Mouse (Mus musculus) MEL (cell line): ENCODE data around the gene Rgs8.

ENCODE experiments used
- CHD2 ChIP-seq: IDR thresholded peaks from 2 replicates; pipeline ENCODE4 v1.6.1; 2011; ENCODE audit warnings: low read length, improper control_type of control experiment
- CTCF ChIP-seq, 3 experiments: IDR thresholded peaks in 2 of 3; conservative IDR thresholded peaks in 1 of 3; 2 replicates each; pipeline ENCODE4 v1.5.1; 2011 to 2012; ENCODE audit warnings: low read length in 3 of 3, low read depth in 2 of 3, mild to moderate bottlenecking in 2 of 3, improper control_type of control experiment in 1 of 3, inconsistent platforms in 1 of 3, mixed read lengths in 1 of 3, moderate library complexity in 1 of 3; ENCODE audit not compliant: control insufficient read depth in 1 of 3, insufficient read depth in 1 of 3, poor library complexity in 1 of 3, severe bottlenecking in 1 of 3
- ELF1 ChIP-seq: IDR thresholded peaks from 2 replicates; pipeline ENCODE4 v1.6.1; 2014; ENCODE audit warnings: low read depth, mild to moderate bottlenecking, inconsistent platforms, low read length, improper control_type of control experiment, moderate library complexity
- EP300 ChIP-seq, 2 experiments: IDR thresholded peaks; 2 replicates each; pipeline ENCODE4 v1.6.1; 2011; ENCODE audit warnings: improper control_type of control experiment in 2 of 2, low read length in 2 of 2, low read depth in 1 of 2, mild to moderate bottlenecking in 1 of 2
- HCFC1 ChIP-seq: IDR thresholded peaks from 2 replicates; pipeline ENCODE4 v1.6.1; 2012; ENCODE audit warnings: low read depth, mild to moderate bottlenecking, inconsistent platforms, low read length, improper control_type of control experiment, moderate library complexity
- KAT2A ChIP-seq: conservative IDR thresholded peaks from 2 replicates; pipeline ENCODE4 v1.6.1; 2012; ENCODE audit warnings: low read depth, low read length, improper control_type of control experiment, inconsistent platforms
- MYB ChIP-seq: IDR thresholded peaks from 2 replicates; pipeline ENCODE4 v1.6.1; 2011; ENCODE audit warnings: mild to moderate bottlenecking, low read depth, low read length, improper control_type of control experiment
- MYC ChIP-seq: IDR thresholded peaks from 2 replicates; pipeline ENCODE4 v1.6.1; 2011; ENCODE audit warnings: low read depth, mild to moderate bottlenecking, low read length, improper control_type of control experiment, moderate library complexity
- POLR2A ChIP-seq, 2 experiments: IDR thresholded peaks; 2 replicates each; pipeline ENCODE4 v1.6.1; 2011 to 2012; ENCODE audit warnings: low read length in 2 of 2, mild to moderate bottlenecking in 2 of 2, control low read depth in 1 of 2, improper control_type of control experiment in 1 of 2, low read depth in 1 of 2, moderate library complexity in 1 of 2; ENCODE audit not compliant: control insufficient read depth in 1 of 2, insufficient read depth in 1 of 2, poor library complexity in 1 of 2
- RCOR1 ChIP-seq: IDR thresholded peaks from 2 replicates; pipeline ENCODE4 v1.6.1; 2012; ENCODE audit warnings: low read depth, mild to moderate bottlenecking, inconsistent platforms, low read length, improper control_type of control experiment
- TCF12 ChIP-seq: IDR thresholded peaks from 2 replicates; pipeline ENCODE4 v1.6.1; 2014; ENCODE audit warnings: low read depth, mild to moderate bottlenecking, inconsistent platforms, low read length, improper control_type of control experiment, moderate library complexity
- UBTF ChIP-seq: IDR thresholded peaks from 2 replicates; pipeline ENCODE4 v1.6.1; 2012; ENCODE audit warnings: low read depth, mild to moderate bottlenecking, inconsistent platforms, low read length, improper control_type of control experiment, moderate library complexity, borderline replicate concordance; ENCODE audit not compliant: insufficient read depth
- ZC3H11A ChIP-seq: IDR thresholded peaks from 2 replicates; pipeline ENCODE4 v1.6.1; 2012; ENCODE audit warnings: low read depth, mild to moderate bottlenecking, inconsistent platforms, low read length, improper control_type of control experiment
- ZKSCAN1 ChIP-seq: IDR thresholded peaks from 2 replicates; pipeline ENCODE4 v1.6.1; 2012; ENCODE audit warnings: low read depth, mild to moderate bottlenecking, inconsistent platforms, low read length, improper control_type of control experiment, moderate library complexity

DNA sequence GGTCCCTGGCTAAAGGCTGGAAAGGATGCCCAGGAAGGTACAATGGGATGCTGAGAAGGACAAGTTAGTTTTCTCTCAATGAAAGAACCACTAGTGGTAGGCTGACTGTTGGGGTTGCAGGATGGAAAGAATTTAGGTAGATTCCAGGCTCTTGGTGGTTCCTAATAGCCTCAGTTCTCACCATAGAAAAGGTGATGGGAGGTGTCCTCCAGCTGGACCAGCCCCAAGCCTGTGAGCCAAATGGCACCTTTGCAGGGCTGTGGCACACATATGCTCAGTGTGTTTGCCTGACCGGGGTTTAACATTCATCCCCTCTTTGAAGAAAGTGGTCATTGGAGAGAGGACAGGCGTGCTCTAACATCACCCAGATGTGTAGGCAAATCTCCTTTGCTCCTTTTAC lies 28.2 kb downstream of the Rgs8 start:
- no peak for TF ChIP-seq POLR2A (IDR thresholded peaks at IDR 0.05; ENCODE audit: control insufficient read depth in 1 of 2, insufficient read depth in 1 of 2, low read depth in 1 of 2, low read length in 2 of 2, poor library complexity in 1 of 2)
- TF ChIP-seq MYB: no peak
- TF ChIP-seq CTCF (IDR thresholded peaks at IDR 0.05 in 2 of 3, conservative IDR thresholded peaks at IDR 0.05 in 1 of 3; ENCODE audit: control insufficient read depth in 1 of 3, insufficient read depth in 1 of 3, low read depth in 2 of 3, low read length in 3 of 3, poor library complexity in 1 of 3, severe bottlenecking in 1 of 3): no peak
- TF ChIP-seq RCOR1: no peak
- TF ChIP-seq ELF1: no peak
- no peak for TF ChIP-seq EP300 (IDR thresholded peaks at IDR 0.05; ENCODE audit: low read depth in 1 of 2, low read length in 2 of 2)
- no peak for TF ChIP-seq ZC3H11A
- no peak for TF ChIP-seq KAT2A
- no peak for TF ChIP-seq UBTF
- TF ChIP-seq HCFC1: no peak
- no peak for TF ChIP-seq ZKSCAN1
- TF ChIP-seq TCF12: no peak
- TF ChIP-seq MYC: no peak
- TF ChIP-seq CHD2: no peak
